Mouse (Mus musculus): ENCODE data around the gene Adgrd1. TPM values are rescaled to one million over a fixed set of nuclear protein-coding genes. Genes with fewer than 3 reads are reported as not detected.

Gene Adgrd1
- polyA plus RNA-seq, 1 experiment from 2014 or later = 0.02 TPM

- ATAC-seq (ENCODE audit: low read depth) = no peak
- H3K27ac ChIP-seq = no peak overlapping the region
- 36% methylated on average over 9 of the region's 9 CpGs for WGBS (ENCODE audit: insufficient replicate concordance)
These were observed 30.6 kb upstream of the Adgrd1 start for GRCm38 (mm10) chr5:129065946-129066345.

GRCm38 (mm10) chr5:129066541-129067230, 29.9 kb upstream of the Adgrd1 start:
- no peak overlapping the region for H3K4me3 ChIP-seq (replicated peaks)
- WGBS (ENCODE audit: insufficient replicate concordance) = 67% methylated on average over 8 of the region's 8 CpGs

More at GRCm38 (mm10) chr5:129065946-129066345, 30.6 kb upstream of the Adgrd1 start:
- no peak overlapping the region for H3K4me3 ChIP-seq (replicated peaks)
- H3K36me3 ChIP-seq = no peaks in the 10 kb centered on the region
- no peaks in the 10 kb centered on the region for H3K9me3 ChIP-seq (replicated peaks)
- H3K4me1 ChIP-seq (replicated peaks) = no peaks in the 10 kb centered on the region
- H3K9ac ChIP-seq = no peak overlapping the region
- H3K4me2 ChIP-seq = no peak overlapping the region
- DNase-seq = no peak
- peaks cover 14% of the 10 kb centered on the region for H3K27me3 ChIP-seq

DNA sequence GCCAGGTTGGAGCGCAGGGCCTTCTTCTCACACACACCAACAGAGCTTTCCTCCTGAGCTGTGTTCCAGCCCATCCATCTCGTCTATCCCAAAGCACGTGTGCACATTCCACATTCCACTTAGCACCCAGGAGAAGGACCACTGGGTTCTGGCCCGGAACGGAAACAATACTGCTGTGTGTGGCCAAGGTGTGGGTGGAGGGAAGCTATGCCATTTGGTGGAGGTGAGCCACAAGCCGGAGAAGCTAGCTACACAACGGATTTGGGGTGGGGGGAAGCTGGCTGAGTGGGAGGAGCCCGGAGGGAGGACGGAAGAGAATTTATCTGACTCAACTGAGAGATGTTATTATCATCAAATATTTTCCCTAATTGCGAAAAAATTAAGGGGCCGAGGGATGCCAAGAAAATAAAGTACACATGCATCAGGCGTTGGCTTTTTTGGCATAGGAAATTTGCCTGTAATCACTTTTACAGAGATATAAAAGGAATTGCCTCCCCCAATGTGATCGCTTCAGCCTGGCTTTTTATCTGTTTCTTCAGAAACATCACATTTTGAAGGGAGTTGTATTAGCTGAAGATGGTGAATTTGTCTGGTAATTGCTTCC, 29.2 kb upstream of the Adgrd1 start:
- DNase-seq (no peak), ATAC-seq (ENCODE audit: low read depth) (no peak)
- no peaks in the 10 kb centered on the region for H3K36me3 ChIP-seq
- H3K27me3 ChIP-seq = peaks cover 7% of the 10 kb centered on the region
- H3K9ac ChIP-seq = no peak overlapping the region
- no peaks in the 10 kb centered on the region for H3K9me3 ChIP-seq (replicated peaks)
- H3K27ac ChIP-seq = no peak overlapping the region
- 61% methylated on average over 13 of the region's 13 CpGs for WGBS (ENCODE audit: insufficient replicate concordance)
- no peak overlapping the region for H3K4me3 ChIP-seq (replicated peaks)
- H3K4me2 ChIP-seq = no peak overlapping the region
- H3K4me1 ChIP-seq (replicated peaks) = no peaks in the 10 kb centered on the region

More at GRCm38 (mm10) chr5:129066541-129067230, 29.9 kb upstream of the Adgrd1 start:
- no peak overlapping the region for H3K4me2 ChIP-seq
- no peaks in the 10 kb centered on the region for H3K9me3 ChIP-seq (replicated peaks)
- H3K36me3 ChIP-seq = no peaks in the 10 kb centered on the region
- no peak overlapping the region for H3K9ac ChIP-seq
- no peak overlapping the region for H3K27ac ChIP-seq
- H3K27me3 ChIP-seq = peaks cover 9% of the 10 kb centered on the region
- ATAC-seq (ENCODE audit: low read depth) (no peak), DNase-seq (no peak)
- no peaks in the 10 kb centered on the region for H3K4me1 ChIP-seq (replicated peaks)

- DNase-seq (no peak), ATAC-seq (ENCODE audit: low read depth) (no peak)
- 68% methylated on average over 14 of the region's 14 CpGs for WGBS (ENCODE audit: insufficient replicate concordance)
These were observed 24.7 kb upstream of the Adgrd1 start for GRCm38 (mm10) chr5:129071761-129072280.

DNA sequence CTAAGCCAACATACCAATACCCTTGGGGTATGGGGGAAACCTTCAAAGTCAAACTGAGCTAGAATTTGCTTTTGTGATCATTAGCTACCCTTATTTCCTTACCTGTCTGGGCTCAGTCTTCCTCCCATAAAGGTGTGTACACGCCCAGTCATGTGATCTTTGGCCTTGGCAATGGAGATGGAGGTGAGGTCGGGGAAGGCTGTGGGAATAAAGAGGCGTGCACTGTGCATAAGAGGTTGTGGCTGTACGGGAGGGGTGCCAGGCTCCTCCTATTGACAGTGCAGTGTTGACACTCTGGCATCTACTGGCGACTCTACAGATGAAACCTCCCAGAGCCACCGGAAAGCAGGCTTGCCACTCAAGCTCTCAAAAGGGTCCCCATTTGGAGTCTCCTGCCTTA, 23.1 kb upstream of the Adgrd1 start:
- no peaks in the 10 kb centered on the region for H3K27me3 ChIP-seq
- no peak overlapping the region for H3K27ac ChIP-seq
- H3K4me2 ChIP-seq = no peak overlapping the region
- no peak overlapping the region for H3K9ac ChIP-seq
- ATAC-seq (ENCODE audit: low read depth) (no peak), DNase-seq (no peak)
- H3K4me1 ChIP-seq (replicated peaks) = no peaks in the 10 kb centered on the region
- WGBS (ENCODE audit: insufficient replicate concordance) = 50% methylated on average over 6 of the region's 6 CpGs
- no peaks in the 10 kb centered on the region for H3K36me3 ChIP-seq
- no peaks in the 10 kb centered on the region for H3K9me3 ChIP-seq (replicated peaks)
- H3K4me3 ChIP-seq (replicated peaks) = no peak overlapping the region

More at GRCm38 (mm10) chr5:129071761-129072280, 24.7 kb upstream of the Adgrd1 start:
- Histone ChIP-seq H3K4me1 (replicated peaks) (no peaks in the 10 kb centered on the region), H3K27ac (no peak overlapping the region), H3K9me3 (replicated peaks) (no peaks in the 10 kb centered on the region), H3K36me3 (no peaks in the 10 kb centered on the region), H3K9ac (no peak overlapping the region), H3K4me3 (replicated peaks) (no peak overlapping the region), H3K4me2 (no peak overlapping the region), H3K27me3 (no peaks in the 10 kb centered on the region)

DNA sequence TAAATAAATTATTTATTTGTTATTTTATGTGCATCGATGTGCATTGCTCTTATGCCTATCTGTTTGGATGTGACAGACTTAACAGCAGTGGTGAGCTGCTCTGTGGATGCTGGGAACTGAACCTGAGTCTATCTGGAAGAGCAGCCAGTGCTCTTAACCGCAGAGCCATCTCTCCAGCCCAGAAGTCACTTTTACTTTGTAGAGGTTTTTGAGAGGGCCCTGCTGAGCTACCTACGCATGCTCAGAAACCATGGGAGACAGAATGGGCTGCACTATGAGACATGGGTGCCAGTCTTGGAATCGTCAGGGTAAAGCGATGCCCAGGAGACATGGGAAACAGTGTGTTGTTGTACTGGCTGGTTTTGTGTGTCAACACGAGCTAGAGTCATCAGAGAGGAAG, 20.5 kb upstream of the Adgrd1 start:
- 63% methylated on average over 6 of the region's 6 CpGs for WGBS (ENCODE audit: insufficient replicate concordance)
- no peaks in the 10 kb centered on the region for H3K36me3 ChIP-seq
- no peaks in the 10 kb centered on the region for H3K9me3 ChIP-seq (replicated peaks)
- no peaks in the 10 kb centered on the region for H3K27me3 ChIP-seq
- no peak overlapping the region for H3K4me2 ChIP-seq
- ATAC-seq (ENCODE audit: low read depth) (no peak), DNase-seq (no peak)
- no peak overlapping the region for H3K4me3 ChIP-seq (replicated peaks)
- no peak overlapping the region for H3K9ac ChIP-seq
- no peaks in the 10 kb centered on the region for H3K4me1 ChIP-seq (replicated peaks)
- H3K27ac ChIP-seq = no peak overlapping the region

- H3K36me3 ChIP-seq = no peaks in the 10 kb centered on the region
- WGBS (ENCODE audit: insufficient replicate concordance) = 25% methylated on average over 5 of the region's 5 CpGs
- H3K9ac ChIP-seq = no peak overlapping the region
- H3K27me3 ChIP-seq = no peaks in the 10 kb centered on the region
- H3K9me3 ChIP-seq (replicated peaks) = no peaks in the 10 kb centered on the region
- no peak overlapping the region for H3K4me2 ChIP-seq
- H3K4me1 ChIP-seq (replicated peaks) = no peaks in the 10 kb centered on the region
- H3K4me3 ChIP-seq (replicated peaks) = no peak overlapping the region
- no peak overlapping the region for H3K27ac ChIP-seq
- no peak for DNase-seq
- ATAC-seq (ENCODE audit: low read depth) = no peak
These were observed 19.3 kb upstream of the Adgrd1 start for GRCm38 (mm10) chr5:129077240-129077639.

DNA sequence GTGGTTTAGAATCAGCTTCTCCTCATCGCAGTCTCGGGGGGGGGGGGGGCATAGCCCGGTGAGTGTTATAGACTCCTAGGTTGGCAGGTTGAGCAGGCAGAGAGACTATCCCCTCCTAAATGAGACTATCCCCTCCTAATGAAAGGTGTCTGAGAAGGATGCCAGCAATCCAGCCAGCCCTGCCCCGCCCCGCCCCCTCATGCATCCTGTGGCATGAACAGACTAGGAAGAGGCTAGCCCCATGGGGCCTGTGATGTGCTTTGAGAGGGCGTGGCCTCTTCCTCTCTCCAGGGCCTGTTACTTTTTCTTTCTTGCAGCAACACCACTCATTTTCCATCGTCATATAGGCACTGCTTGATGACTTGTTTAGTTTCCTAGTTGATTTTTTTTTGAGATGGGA, 15.0 kb upstream of the Adgrd1 start:
- DNase-seq (no peak), ATAC-seq (ENCODE audit: low read depth) (no peak)
- H3K27me3 ChIP-seq = no peaks in the 10 kb centered on the region
- H3K9ac ChIP-seq = no peak overlapping the region
- no peaks in the 10 kb centered on the region for H3K4me1 ChIP-seq (replicated peaks)
- no peak overlapping the region for H3K4me2 ChIP-seq
- no peak overlapping the region for H3K27ac ChIP-seq
- H3K36me3 ChIP-seq = no peaks in the 10 kb centered on the region
- H3K9me3 ChIP-seq (replicated peaks) = no peaks in the 10 kb centered on the region
- no peak overlapping the region for H3K4me3 ChIP-seq (replicated peaks)
- WGBS (ENCODE audit: insufficient replicate concordance) = 69% methylated on average over 7 of the region's 7 CpGs

GRCm38 (mm10) chr5:129085153-129085552, 11.4 kb upstream of the Adgrd1 start:
- H3K27me3 ChIP-seq = no peaks in the 10 kb centered on the region
- no peaks in the 10 kb centered on the region for H3K9me3 ChIP-seq (replicated peaks)
- no peak overlapping the region for H3K9ac ChIP-seq
- H3K4me2 ChIP-seq = no peak overlapping the region
- no peaks in the 10 kb centered on the region for H3K36me3 ChIP-seq
- DNase-seq = no peak
- no peaks in the 10 kb centered on the region for H3K4me1 ChIP-seq (replicated peaks)
- 75% methylated on average over 10 of the region's 10 CpGs for WGBS (ENCODE audit: insufficient replicate concordance)
- ATAC-seq (ENCODE audit: low read depth) = no peak
- H3K27ac ChIP-seq = no peak overlapping the region
- H3K4me3 ChIP-seq (replicated peaks) = no peak overlapping the region

- Histone ChIP-seq H3K27ac (no peak overlapping the region), H3K9ac (no peak overlapping the region), H3K27me3 (no peaks in the 10 kb centered on the region), H3K9me3 (replicated peaks) (no peaks in the 10 kb centered on the region), H3K4me3 (replicated peaks) (no peak overlapping the region), H3K4me1 (replicated peaks) (peaks cover 4% of the 10 kb centered on the region; the same call in 1 of the 2 replicates), H3K4me2 (no peak overlapping the region), H3K36me3 (no peaks in the 10 kb centered on the region)
- 64% methylated on average over 10 of the region's 10 CpGs for WGBS (ENCODE audit: insufficient replicate concordance)
- ATAC-seq (ENCODE audit: low read depth) (no peak), DNase-seq (no peak)
These were observed 4.0 kb upstream of the Adgrd1 start for GRCm38 (mm10) chr5:129092345-129093065.

GRCm38 (mm10) chr5:129093158-129093557, 3.4 kb upstream of the Adgrd1 start:
- H3K9ac ChIP-seq = no peak overlapping the region
- no peak overlapping the region for H3K4me2 ChIP-seq
- DNase-seq (no peak), ATAC-seq (ENCODE audit: low read depth) (peak; percentile 53; the same call in 1 of the 2 replicates)
- H3K4me1 ChIP-seq (replicated peaks) = peaks cover 4% of the 10 kb centered on the region; the same call in 1 of the 2 replicates
- H3K36me3 ChIP-seq = no peaks in the 10 kb centered on the region
- H3K9me3 ChIP-seq (replicated peaks) = no peaks in the 10 kb centered on the region
- no peak overlapping the region for H3K4me3 ChIP-seq (replicated peaks)
- H3K27me3 ChIP-seq = no peaks in the 10 kb centered on the region
- 54% methylated on average over 4 of the region's 4 CpGs for WGBS (ENCODE audit: insufficient replicate concordance)
- H3K27ac ChIP-seq = no peak overlapping the region
